Mouse (Mus musculus) kidney, postnatal 0 days (tissue): Measurements from ENCODE around the gene Sft2d1. TPM values are rescaled to one million over a fixed set of nuclear protein-coding genes. Genes with fewer than 3 reads are reported as not detected.

ENCODE experiments used
- ATAC-seq: fragments of 200-750 bp; cut with Nextera tagmentation; replicated peaks from 2 replicates; pipeline ENCODE4 v1.8.0; 2017; ENCODE audit warnings: low read depth, moderate number of reproducible peaks, moderate TSS enrichment, moderate library complexity; ENCODE audit not compliant: low FRiP score
- DNase-seq: peaks from one replicate; pipeline ENCODE4 v3.0.0-alpha.2; 2016; ENCODE audit warnings: low spot score
- H3K27ac ChIP-seq: fragments of 300-500 bp; sonication (generic); 2 replicates; pipeline ENCODE4 v1.5.1; 2014; ENCODE audit warnings: mild to moderate bottlenecking
- H3K27me3 ChIP-seq: fragments of 300-500 bp; sonication (generic); 2 replicates; pipeline ENCODE4 v1.6.1; 2014; ENCODE audit warnings: low read length, mixed read lengths; ENCODE audit not compliant: insufficient read depth
- H3K36me3 ChIP-seq: fragments of 300-500 bp; sonication (generic); 2 replicates; pipeline ENCODE4 v1.6.1; 2014; ENCODE audit warnings: low read length, mixed read lengths; ENCODE audit not compliant: insufficient read depth
- H3K4me1 ChIP-seq: fragments of 300-500 bp; sonication (generic); replicated peaks from 2 replicates; pipeline ENCODE4 v1.6.1; 2014; ENCODE audit warnings: antibody characterized with exemption, low read length, mixed read lengths; ENCODE audit not compliant: insufficient read depth
- H3K4me2 ChIP-seq: fragments of 300-500 bp; sonication (generic); 2 replicates; pipeline ENCODE4 v1.6.1; 2014; ENCODE audit warnings: mild to moderate bottlenecking, low read length, moderate library complexity, mixed read lengths
- H3K4me3 ChIP-seq: fragments of 300-500 bp; sonication (generic); replicated peaks from 2 replicates; pipeline ENCODE4 v1.5.1; 2014; ENCODE audit warnings: low read depth, low read length
- H3K9ac ChIP-seq: fragments of 300-500 bp; sonication (generic); 2 replicates; pipeline ENCODE4 v1.6.1; 2014; ENCODE audit warnings: low read depth, low read length
- H3K9me3 ChIP-seq: fragments of 300-500 bp; sonication (generic); replicated peaks from 2 replicates; pipeline ENCODE4 v1.6.1; 2016; ENCODE audit warnings: low read length, inconsistent platforms, mixed read lengths
- CTCF ChIP-seq: IDR thresholded peaks from 2 replicates; pipeline ENCODE4 v1.5.1; 2016; ENCODE audit warnings: antibody characterized with exemption, low read depth, mild to moderate bottlenecking, moderate library complexity
- WGBS: fragments of 180-500 bp; shearing (Covaris S2); extraction: QIAGEN DNeasy Blood & Tissue Kit; methylation state at CpG from one replicate; pipeline ENCODE4 v1.1.7; 2014; 5-methylcytosine and 5-hydroxymethylcytosine counted together
- polyA plus RNA-seq: library from polyadenylated mRNA; unstranded; fragments of >200 nt; fragmentation: Nextera tagmentation; extraction: Ambion mirVana; gene quantifications from 2 replicates; pipeline ENCODE4 v1.2.1, GENCODE M21; 2015

Sft2d1 gene
- polyA plus RNA-seq, 1 experiment from 2014 or later, result 102 TPM

DNA sequence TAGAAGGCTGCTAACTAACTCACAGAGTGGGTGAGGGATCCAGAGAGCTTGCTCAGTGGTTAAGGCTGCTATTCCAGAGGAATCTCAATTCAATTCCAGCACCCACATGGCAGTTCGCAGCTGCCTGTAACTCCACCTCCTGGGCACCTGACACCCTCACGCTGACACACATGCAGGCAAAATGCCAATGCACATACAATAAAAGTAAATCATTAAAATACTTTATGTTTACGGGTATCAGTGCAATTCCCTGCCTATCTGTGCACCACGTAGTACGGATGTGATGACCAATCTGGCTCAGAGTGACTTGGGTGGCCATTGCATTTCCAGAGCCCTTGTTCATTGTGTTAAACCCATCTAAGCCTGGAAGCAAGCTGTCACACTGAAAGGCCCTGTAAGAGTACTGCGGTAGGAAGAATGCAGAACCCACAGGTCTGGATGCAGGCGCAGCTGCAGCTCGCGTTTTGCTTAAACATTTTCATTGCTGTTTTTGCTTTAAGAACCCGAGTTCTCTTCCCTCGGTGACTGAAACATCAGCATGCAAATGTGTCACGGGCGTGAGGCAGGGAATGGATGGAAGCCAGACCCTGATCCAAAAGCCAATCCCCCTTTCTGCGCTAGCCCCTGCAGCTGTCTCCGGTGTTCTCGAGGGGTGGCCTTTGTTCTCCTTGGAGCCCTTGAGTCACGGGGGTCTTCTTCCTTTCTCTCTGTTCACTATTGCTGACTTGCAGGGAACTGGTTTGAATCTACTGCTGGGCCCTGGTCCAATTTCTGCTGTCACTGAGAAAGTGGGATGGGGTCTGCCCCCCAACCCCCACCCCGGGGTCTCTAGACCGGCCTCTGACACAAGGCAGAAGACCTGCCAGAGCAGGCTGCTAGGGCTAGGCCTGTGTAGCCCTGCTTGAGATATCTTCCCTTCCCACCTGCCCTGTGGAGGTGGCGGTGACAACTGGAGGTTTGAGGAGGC, 56.9 kb downstream of the Sft2d1 start:
- Histone ChIP-seq H3K4me3 (no peak overlapping the region), H3K27ac (no peak overlapping the region), H3K9me3 (no peaks in the 10 kb centered on the region), H3K4me2 (no peak overlapping the region), H3K9ac (no peak overlapping the region), H3K36me3 (no peaks in the 10 kb centered on the region), H3K27me3 (no peaks in the 10 kb centered on the region), H3K4me1 (0 out of 2 replicates have a peak, but pooled peaks cover 4% of the 10 kb centered on the region)
- no peak for DNase-seq
- 30% methylated on average over 20 of the region's 20 CpGs for WGBS
- ATAC-seq, result no peak
- no peak for TF ChIP-seq CTCF

DNA sequence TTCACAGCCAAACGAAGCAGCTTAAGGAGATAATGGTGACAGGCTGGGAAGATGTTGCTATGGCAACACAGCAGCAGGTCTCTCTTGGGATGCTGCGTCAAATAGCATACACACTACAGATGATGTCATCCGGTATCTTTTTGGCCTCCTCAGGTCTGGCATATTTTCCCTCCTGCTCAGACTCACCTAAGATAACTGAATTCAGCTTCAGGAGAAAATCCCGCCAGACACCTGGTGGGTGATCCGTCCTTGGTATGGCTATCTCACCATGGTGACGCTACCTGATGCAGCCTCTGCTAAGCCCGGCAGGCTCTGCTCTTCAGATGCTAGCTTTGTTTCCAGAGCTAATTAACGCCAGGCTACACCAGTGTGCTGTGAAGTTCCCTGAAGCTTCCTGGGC, 57.7 kb downstream of the Sft2d1 start:
- no peak overlapping the region for H3K9ac ChIP-seq
- no peak for ATAC-seq
- H3K4me3 ChIP-seq, result no peak overlapping the region
- no peak overlapping the region for H3K4me2 ChIP-seq
- TF ChIP-seq CTCF, result no peak
- no peak for DNase-seq
- H3K4me1 ChIP-seq, result 0 out of 2 replicates have a peak, but pooled peaks cover 4% of the 10 kb centered on the region
- no peaks in the 10 kb centered on the region for H3K9me3 ChIP-seq
- no peak overlapping the region for H3K27ac ChIP-seq
- 54% methylated on average over 8 of the region's 8 CpGs for WGBS
- no peaks in the 10 kb centered on the region for H3K36me3 ChIP-seq
- H3K27me3 ChIP-seq, result no peaks in the 10 kb centered on the region

DNA sequence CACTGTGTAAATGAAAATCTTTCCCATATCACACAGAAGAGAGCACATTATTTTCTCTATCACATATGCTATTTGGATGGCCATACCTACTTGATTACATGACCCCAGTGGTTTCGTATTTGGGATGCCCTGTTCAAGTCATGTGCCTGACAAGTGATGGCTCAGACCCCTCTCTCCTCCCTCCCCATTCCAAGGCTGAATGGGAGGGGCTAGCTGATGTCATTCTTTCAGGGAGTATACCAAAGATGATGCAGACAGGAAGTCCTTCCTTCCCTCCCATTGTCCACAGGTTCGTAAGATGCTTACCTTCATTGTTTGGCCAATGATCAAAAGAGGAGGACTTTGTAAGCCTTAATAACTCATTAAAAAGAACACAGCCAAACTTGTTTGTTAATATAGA, 58.3 kb downstream of the Sft2d1 start:
- Histone ChIP-seq H3K4me1 (0 out of 2 replicates have a peak, but pooled peaks cover 4% of the 10 kb centered on the region), H3K4me3 (no peak overlapping the region), H3K27ac (no peak overlapping the region), H3K9ac (no peak overlapping the region), H3K9me3 (no peaks in the 10 kb centered on the region), H3K27me3 (no peaks in the 10 kb centered on the region), H3K36me3 (no peaks in the 10 kb centered on the region), H3K4me2 (no peak overlapping the region)
- ATAC-seq (no peak), DNase-seq (no peak)
- TF ChIP-seq CTCF, result no peak
- WGBS, result 78% methylated on average over 2 of the region's 2 CpGs

GRCm38 (mm10) chr17:8370634-8371229, 59.8 kb downstream of the Sft2d1 start:
- TF ChIP-seq CTCF, result no peak
- Histone ChIP-seq H3K9me3 (no peaks in the 10 kb centered on the region), H3K4me2 (no peak overlapping the region), H3K4me1 (0 out of 2 replicates have a peak, but pooled peaks cover 4% of the 10 kb centered on the region), H3K27me3 (no peaks in the 10 kb centered on the region), H3K36me3 (no peaks in the 10 kb centered on the region), H3K27ac (no peak overlapping the region), H3K9ac (no peak overlapping the region), H3K4me3 (no peak overlapping the region)
- WGBS, result 35% methylated on average over 13 of the region's 13 CpGs
- DNase-seq, result no peak
- ATAC-seq, result no peak

- Histone ChIP-seq H3K9me3 (no peaks in the 10 kb centered on the region), H3K4me1 (0 out of 2 replicates have a peak, but pooled peaks cover 4% of the 10 kb centered on the region), H3K27ac (peak overlapping the region; percentile 70), H3K4me2 (peak overlapping the region; percentile 62), H3K36me3 (no peaks in the 10 kb centered on the region), H3K27me3 (no peaks in the 10 kb centered on the region), H3K9ac (peak overlapping the region; percentile 32; the same call in 1 of the 2 replicates), H3K4me3 (peak overlapping the region; percentile 25)
- TF ChIP-seq CTCF, result no peak
- under 1% methylated on average over 7 of the region's 7 CpGs for WGBS
- DNase-seq (peak; percentile 90), ATAC-seq (peak; percentile 64)
These were observed 60.9 kb downstream of the Sft2d1 start for GRCm38 (mm10) chr17:8371834-8372233.

DNA sequence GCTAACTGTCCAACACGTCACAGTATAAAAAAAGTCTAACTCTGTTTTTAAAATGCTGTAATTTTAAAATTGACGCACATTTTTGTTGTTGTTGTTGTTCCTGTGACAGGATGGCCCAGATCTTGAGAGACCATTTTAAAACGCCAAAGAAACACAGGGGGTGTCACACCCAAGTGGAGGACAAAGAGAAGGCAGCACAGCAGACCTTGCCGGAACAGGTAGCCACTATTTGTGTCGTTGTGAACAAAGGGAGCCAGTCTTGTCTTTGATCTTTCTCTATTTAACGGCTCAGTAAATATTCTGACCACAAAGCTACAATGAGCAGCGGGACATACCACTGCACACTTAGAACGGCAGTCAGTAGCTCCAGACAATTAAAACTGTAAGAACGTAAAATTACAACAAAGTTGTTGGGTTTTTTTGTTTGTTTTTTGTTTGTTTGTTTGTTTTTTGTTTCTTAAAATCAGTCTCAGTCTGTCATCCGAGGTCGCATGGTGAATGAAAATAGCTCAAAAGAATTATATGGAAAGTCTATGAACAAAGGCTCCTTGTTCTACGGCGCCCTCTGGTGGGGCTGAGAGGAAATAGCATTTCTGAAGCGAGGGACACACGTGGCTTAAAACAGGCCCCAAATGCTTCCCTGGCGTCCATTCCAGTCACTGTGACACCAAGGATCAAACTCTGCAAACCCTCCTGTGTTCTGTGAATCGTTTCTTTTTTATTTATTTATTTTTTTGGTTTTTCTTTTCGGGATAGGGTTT, 61.6 kb downstream of the Sft2d1 start:
- Histone ChIP-seq H3K4me1 (0 out of 2 replicates have a peak, but pooled peaks cover 4% of the 10 kb centered on the region), H3K4me3 (peak overlapping the region; percentile 25), H3K9ac (peak overlapping the region; percentile 29; the same call in 1 of the 2 replicates), H3K4me2 (peak overlapping the region; percentile 62), H3K36me3 (no peaks in the 10 kb centered on the region), H3K27me3 (no peaks in the 10 kb centered on the region), H3K9me3 (no peaks in the 10 kb centered on the region), H3K27ac (peak overlapping the region; percentile 70)
- 1% methylated on average over 18 of the region's 18 CpGs for WGBS
- DNase-seq, result peak; percentile 92
- ATAC-seq, result peak; percentile 37; the same call in 1 of the 2 replicates
- TF ChIP-seq CTCF, result peak; percentile 93

Other genes with a start within 250 kb of the Sft2d1 start
- 0.62 and 0.89 TPM in 2 replicates for gene Gm49673, start 163.3 kb upstream of the Sft2d1 start, polyA plus RNA-seq
- gene Rnaset2a, start 163.0 kb upstream of the Sft2d1 start, polyA plus RNA-seq, result 92.4 and 98.7 TPM in 2 replicates
- gene Fgfr1op, start 145.6 kb upstream of the Sft2d1 start, polyA plus RNA-seq, result 28.7 and 33.1 TPM in 2 replicates
- gene Ccr6, start 75.1 kb upstream of the Sft2d1 start, polyA plus RNA-seq, result not detected in 2 replicates
- 444 and 498 TPM in 2 replicates for gene Mpc1, start 28.2 kb upstream of the Sft2d1 start, polyA plus RNA-seq
- 0.20 and 0.28 TPM in 2 replicates for gene Prr18, start 26.4 kb downstream of the Sft2d1 start, polyA plus RNA-seq
- 0.46 and 0.50 TPM in 2 replicates for gene T2, start 44.9 kb downstream of the Sft2d1 start, polyA plus RNA-seq
- 0.17 TPM in 2 replicates for gene T, start 123.3 kb downstream of the Sft2d1 start, polyA plus RNA-seq
- gene Pde10a, start 214.3 kb downstream of the Sft2d1 start, polyA plus RNA-seq, result 1.3 and 2.0 TPM in 2 replicates